Mouse (Mus musculus) embryo, embryonic 10 days (tissue): ENCODE data around the gene Gm13290.
"Not testable (repeated sequence)": the region's sequence is repeated elsewhere in the genome, so short reads cannot be mapped to it uniquely, and the experiment has no call there.

Experiments
- DNase-seq: peaks from one replicate; pipeline ENCODE4 v3.0.0-alpha.2; 2015; ENCODE audit warnings: low spot score

The Gm13290 gene

GRCm38 (mm10) chr4:88773534-88773933, at the start of gene Gm13290:
Gene Gm13290, plus strand, starts transcription at chr4:88773834.
- not testable (repeated sequence) for DNase-seq

GRCm38 (mm10) chr4:88726727-88727126, 46.9 kb upstream of the Gm13290 start:
- DNase-seq: no peak

GRCm38 (mm10) chr4:88727324-88727723, 46.3 kb upstream of the Gm13290 start:
- DNase-seq: peak; percentile 62

- DNase-seq: peak; percentile 77
These were observed 35.2 kb upstream of the Gm13290 start for GRCm38 (mm10) chr4:88738480-88738879.

- DNase-seq: no peak
These were observed 34.6 kb upstream of the Gm13290 start for GRCm38 (mm10) chr4:88739036-88739435.

- no peak for DNase-seq
These were observed 32.2 kb upstream of the Gm13290 start for GRCm38 (mm10) chr4:88741426-88741825.

GRCm38 (mm10) chr4:88742771-88743371, 30.8 kb upstream of the Gm13290 start:
- DNase-seq: no peak

- no peak for DNase-seq
These were observed 29.4 kb upstream of the Gm13290 start for GRCm38 (mm10) chr4:88744207-88744606.

GRCm38 (mm10) chr4:88749926-88750325, 23.7 kb upstream of the Gm13290 start:
- DNase-seq: peak; percentile 41

- not testable (repeated sequence) for DNase-seq
These were observed 18.8 kb upstream of the Gm13290 start, which contains the start of gene Gm13271 for GRCm38 (mm10) chr4:88754818-88755340. Gene Gm13271, plus strand, starts transcription at chr4:88754868.

- not testable (repeated sequence) for DNase-seq
These were observed 16.8 kb upstream of the Gm13290 start for GRCm38 (mm10) chr4:88756581-88757513.

- DNase-seq: peak; percentile 89
These were observed 16.0 kb upstream of the Gm13290 start for GRCm38 (mm10) chr4:88757628-88758031.

- DNase-seq: not testable (repeated sequence)
These were observed 14.9 kb upstream of the Gm13290 start for GRCm38 (mm10) chr4:88758751-88759150.

GRCm38 (mm10) chr4:88759610-88760268, 13.9 kb upstream of the Gm13290 start, which contains the start of gene Gm13283:
Gene Gm13283, plus strand, starts transcription at chr4:88760119.
- DNase-seq: not testable (repeated sequence)

- peak; percentile 87 for DNase-seq
These were observed 13.2 kb upstream of the Gm13290 start for GRCm38 (mm10) chr4:88760431-88760830.

- DNase-seq: not testable (repeated sequence)
These were observed 11.9 kb upstream of the Gm13290 start for GRCm38 (mm10) chr4:88761776-88762175.

- DNase-seq: not testable (repeated sequence)
These were observed 11.3 kb upstream of the Gm13290 start for GRCm38 (mm10) chr4:88762341-88762740.

GRCm38 (mm10) chr4:88763384-88764018, 10.1 kb upstream of the Gm13290 start:
- peak; percentile 81 for DNase-seq

- not testable (repeated sequence) for DNase-seq
These were observed 3.0 kb downstream of the Gm13290 start, which contains the start of gene Gm13289 for GRCm38 (mm10) chr4:88776622-88777021. Gene Gm13289, plus strand, starts transcription at chr4:88776922.

- not testable (repeated sequence) for DNase-seq
These were observed 5.9 kb downstream of the Gm13290 start, which contains the start of gene Gm13272 for GRCm38 (mm10) chr4:88779550-88779949. Gene Gm13272, plus strand, starts transcription at chr4:88779850.

GRCm38 (mm10) chr4:88780320-88780719, 6.7 kb downstream of the Gm13290 start:
- DNase-seq: not testable (repeated sequence)
